Mouse (Mus musculus) hindbrain, embryonic 12.5 days (tissue): ENCODE data around the gene Capsl. TPM values are rescaled to one million over a fixed set of nuclear protein-coding genes. Genes with fewer than 3 reads are reported as not detected.

Experiments
- ATAC-seq: fragments of 200-750 bp; cut with Nextera tagmentation; 2 replicates; pipeline ENCODE4 v1.8.0; 2017; ENCODE audit warnings: moderate TSS enrichment; ENCODE audit not compliant: low FRiP score
- H3K27ac ChIP-seq: fragments of 300-500 bp; sonication (generic); 2 replicates; pipeline ENCODE4 v1.5.1; 2016; ENCODE audit warnings: mild to moderate bottlenecking
- H3K27me3 ChIP-seq: fragments of 300-500 bp; sonication (generic); 2 replicates; pipeline ENCODE4 v1.6.1; 2016; ENCODE audit warnings: mild to moderate bottlenecking
- H3K36me3 ChIP-seq: fragments of 300-500 bp; sonication (generic); 2 replicates; pipeline ENCODE4 v1.6.1; 2016; ENCODE audit warnings: mild to moderate bottlenecking
- H3K4me1 ChIP-seq: fragments of 300-500 bp; sonication (generic); 2 replicates; pipeline ENCODE4 v1.6.1; 2016
- H3K4me2 ChIP-seq: fragments of 300-500 bp; sonication (generic); replicated peaks from 2 replicates; pipeline ENCODE4 v1.6.1; 2016; ENCODE audit warnings: mild to moderate bottlenecking
- H3K4me3 ChIP-seq: fragments of 300-500 bp; sonication (generic); 2 replicates; pipeline ENCODE4 v1.5.1; 2016; ENCODE audit warnings: mild to moderate bottlenecking
- H3K9ac ChIP-seq: fragments of 300-500 bp; sonication (generic); 2 replicates; pipeline ENCODE4 v1.6.1; 2016; ENCODE audit warnings: mild to moderate bottlenecking, moderate library complexity
- H3K9me3 ChIP-seq: fragments of 300-500 bp; sonication (generic); replicated peaks from 2 replicates; pipeline ENCODE4 v1.6.1; 2016; ENCODE audit warnings: mild to moderate bottlenecking
- WGBS: fragments of 180-500 bp; shearing (Covaris S2); methylation state at CpG from one replicate; pipeline ENCODE4 v1.1.7; 2016; 5-methylcytosine and 5-hydroxymethylcytosine counted together
- polyA plus RNA-seq: library from polyadenylated mRNA; unstranded; fragments of >200 nt; fragmentation: Nextera tagmentation; extraction: Ambion mirVana; gene quantifications from 2 replicates; pipeline ENCODE4 v1.2.1, GENCODE M21; 2016

Gene Capsl
- polyA plus RNA-seq, 1 experiment from 2014 or later = 4.2 TPM

DNA sequence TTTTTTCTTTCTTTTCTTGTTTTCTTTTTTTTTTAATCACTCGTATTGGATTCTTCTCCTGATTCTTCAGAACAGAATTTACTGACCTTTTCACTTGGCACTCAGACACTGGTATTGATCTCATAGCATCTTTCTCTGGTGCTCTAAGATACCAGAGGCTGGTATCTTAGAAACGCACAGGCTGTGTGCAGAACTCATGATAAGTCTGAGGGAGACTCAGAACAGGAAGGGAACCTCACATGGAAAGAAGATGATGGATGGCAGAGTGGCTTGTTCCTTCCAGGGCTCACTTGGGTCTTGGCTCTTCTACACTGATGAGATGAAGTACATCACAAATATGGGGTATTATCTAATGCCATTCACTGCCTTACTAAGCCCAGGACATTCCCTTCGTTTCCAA lies 36.8 kb downstream of the Capsl start:
- 65% methylated on average over 3 of the region's 3 CpGs for WGBS
- H3K4me1 ChIP-seq = no peaks in the 10 kb centered on the region

DNA sequence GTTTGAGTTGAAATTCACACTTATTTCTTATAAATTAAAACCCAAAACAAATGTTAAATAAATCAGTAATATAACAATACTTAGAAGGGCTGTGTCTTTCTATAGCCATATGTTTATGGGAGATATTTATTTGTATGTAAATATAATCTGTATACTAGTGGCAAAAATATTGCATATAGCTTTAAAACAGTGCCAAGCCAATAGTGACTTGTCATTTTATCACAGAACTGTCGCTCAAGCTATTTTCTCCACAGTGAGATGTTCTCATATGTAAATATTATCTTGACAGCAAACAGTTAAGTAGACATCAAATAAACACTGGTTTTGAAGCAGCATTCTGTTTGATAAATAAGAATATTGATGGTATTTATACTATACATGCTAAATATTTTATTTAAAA lies 37.4 kb downstream of the Capsl start:
- Histone ChIP-seq H3K4me1 (no peaks in the 10 kb centered on the region), H3K4me2 (no peak overlapping the region), H3K9me3 (no peaks in the 10 kb centered on the region), H3K4me3 (no peak overlapping the region), H3K9ac (no peak overlapping the region), H3K27ac (no peak overlapping the region), H3K36me3 (no peaks in the 10 kb centered on the region), H3K27me3 (no peaks in the 10 kb centered on the region)
- ATAC-seq = no peak
- WGBS = 93% methylated on average over 1 of the region's 1 CpGs

More for the DNA sequence above, 36.8 kb downstream of the Capsl start:
- H3K9ac ChIP-seq = no peak overlapping the region
- no peaks in the 10 kb centered on the region for H3K36me3 ChIP-seq
- ATAC-seq = no peak
- H3K27ac ChIP-seq = no peak overlapping the region
- no peaks in the 10 kb centered on the region for H3K9me3 ChIP-seq
- H3K4me2 ChIP-seq = no peak overlapping the region
- no peak overlapping the region for H3K4me3 ChIP-seq
- no peaks in the 10 kb centered on the region for H3K27me3 ChIP-seq

DNA sequence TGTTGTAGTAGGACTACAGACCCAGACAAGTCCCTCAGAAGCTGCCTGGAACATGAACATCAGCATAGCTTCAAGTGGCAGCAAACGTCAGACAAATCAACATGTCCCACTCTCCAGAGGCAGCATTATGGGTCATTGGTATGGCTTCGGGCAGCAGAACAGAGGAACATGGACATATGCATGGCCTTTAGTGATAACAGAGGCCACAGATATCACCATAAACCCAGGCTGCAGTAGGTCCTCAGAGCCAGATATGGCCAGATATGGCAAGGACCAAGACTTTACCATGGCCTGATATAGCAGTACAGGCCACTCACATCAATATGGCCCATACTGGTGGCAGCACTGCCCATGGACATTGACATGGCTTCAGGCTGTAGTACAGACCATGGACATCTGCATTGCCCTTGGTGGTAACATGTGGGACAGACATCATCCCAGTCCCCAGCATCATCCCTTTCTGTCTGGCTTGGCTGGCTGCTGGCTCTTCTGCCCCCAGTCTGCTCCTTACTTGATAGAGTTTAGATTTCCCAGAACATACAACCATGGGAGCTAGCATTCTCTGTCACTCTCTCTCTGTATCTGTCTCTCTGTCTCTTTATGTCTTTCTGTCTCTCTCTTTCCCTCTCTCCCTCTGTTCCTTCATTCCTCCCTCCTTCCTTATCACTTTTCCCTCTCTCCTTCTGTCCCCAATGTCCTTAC lies 53.7 kb downstream of the Capsl start:
- Histone ChIP-seq H3K9ac (no peak overlapping the region), H3K27ac (no peak overlapping the region), H3K4me2 (no peak overlapping the region), H3K36me3 (no peaks in the 10 kb centered on the region), H3K4me3 (no peak overlapping the region), H3K27me3 (no peaks in the 10 kb centered on the region), H3K4me1 (no peaks in the 10 kb centered on the region), H3K9me3 (no peaks in the 10 kb centered on the region)
- no peak for ATAC-seq
- WGBS = 91% methylated on average over 2 of the region's 2 CpGs

DNA sequence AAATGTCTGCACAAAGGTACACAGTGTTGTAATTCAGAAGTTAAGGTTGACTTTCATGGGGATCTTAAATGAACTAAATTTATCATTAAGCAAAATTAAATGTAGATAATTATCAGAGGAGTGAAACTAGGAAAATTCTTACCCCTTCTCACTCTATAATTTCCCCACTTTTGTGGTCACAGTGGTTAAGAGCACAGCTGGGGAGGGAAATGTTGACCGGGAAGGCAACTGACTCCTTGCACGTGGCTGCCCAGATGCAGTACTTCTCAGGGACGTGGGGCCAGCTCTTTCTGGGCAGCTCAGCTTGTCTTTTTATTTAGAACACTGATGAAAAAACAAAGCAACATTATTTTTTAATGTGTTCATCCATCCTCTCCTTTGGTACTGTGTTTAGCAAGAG lies 56.2 kb downstream of the Capsl start:
- no peaks in the 10 kb centered on the region for H3K36me3 ChIP-seq
- H3K9ac ChIP-seq = no peak overlapping the region
- ATAC-seq = no peak
- no peak overlapping the region for H3K4me2 ChIP-seq
- H3K27ac ChIP-seq = no peak overlapping the region
- H3K27me3 ChIP-seq = no peaks in the 10 kb centered on the region
- H3K4me1 ChIP-seq = no peaks in the 10 kb centered on the region
- H3K9me3 ChIP-seq = no peaks in the 10 kb centered on the region
- H3K4me3 ChIP-seq = no peak overlapping the region
- 69% methylated on average over 3 of the region's 3 CpGs for WGBS

Other genes starting within 250 kb of the Capsl start
- not detected in 2 replicates for gene Ugt3a1, start 159.1 kb upstream of the Capsl start, polyA plus RNA-seq
- gene Ugt3a2, start 100.5 kb upstream of the Capsl start, polyA plus RNA-seq = not detected in 2 replicates
- gene Il7r, start 94.1 kb downstream of the Capsl start, polyA plus RNA-seq = not detected in 2 replicates